Mouse (Mus musculus) intestine, postnatal 0 days (tissue): ENCODE measurements around the gene Ncln. TPM values are rescaled to one million over a fixed set of nuclear protein-coding genes. Genes with fewer than 3 reads are reported as not detected.
"Not testable (repeated sequence)": the region's sequence is repeated elsewhere in the genome, so short reads cannot be mapped to it uniquely, and the experiment has no call there.

Experiments used
- ATAC-seq: fragments of 200-750 bp; cut with Nextera tagmentation; 2 replicates; pipeline ENCODE4 v1.8.0; 2017; ENCODE audit warnings: mild to moderate bottlenecking, moderate TSS enrichment, moderate library complexity
- H3K27ac ChIP-seq: fragments of 300-500 bp; sonication (generic); 2 replicates; pipeline ENCODE4 v1.5.1; 2014; ENCODE audit warnings: mild to moderate bottlenecking, low read depth, low read length, moderate library complexity
- H3K27me3 ChIP-seq: fragments of 300-500 bp; sonication (generic); replicated peaks from 2 replicates; pipeline ENCODE4 v1.6.1; 2014; ENCODE audit warnings: low read length, mixed read lengths; ENCODE audit not compliant: control insufficient read depth, insufficient read depth
- H3K36me3 ChIP-seq: fragments of 300-500 bp; sonication (generic); 2 replicates; pipeline ENCODE4 v1.6.1; 2014; ENCODE audit warnings: mild to moderate bottlenecking, moderate library complexity; ENCODE audit not compliant: control insufficient read depth, insufficient read depth
- H3K4me1 ChIP-seq: fragments of 300-500 bp; sonication (generic); replicated peaks from 2 replicates; pipeline ENCODE4 v1.6.1; 2014; ENCODE audit warnings: antibody characterized with exemption, low read length, mixed read lengths; ENCODE audit not compliant: control insufficient read depth, insufficient read depth
- H3K4me2 ChIP-seq: fragments of 300-500 bp; sonication (generic); replicated peaks from 2 replicates; pipeline ENCODE4 v1.6.1; 2014; ENCODE audit warnings: low read depth, mild to moderate bottlenecking, moderate library complexity
- H3K4me3 ChIP-seq: fragments of 300-500 bp; sonication (generic); 2 replicates; pipeline ENCODE4 v1.5.1; 2014; ENCODE audit warnings: low read depth, low read length
- H3K9ac ChIP-seq: fragments of 300-500 bp; sonication (generic); 2 replicates; pipeline ENCODE4 v1.6.1; 2014; ENCODE audit warnings: mild to moderate bottlenecking, low read depth, low read length
- H3K9me3 ChIP-seq: fragments of 300-500 bp; sonication (generic); 2 replicates; pipeline ENCODE4 v1.6.1; 2016; ENCODE audit warnings: mixed run types; ENCODE audit not compliant: control insufficient read depth
- CTCF ChIP-seq: sonication (generic); IDR thresholded peaks from 2 replicates; pipeline ENCODE4 v1.5.1; 2016; ENCODE audit warnings: low read depth, mild to moderate bottlenecking, control low read depth, antibody characterized with exemption, moderate library complexity
- WGBS: fragments of 180-500 bp; shearing (Covaris S2); extraction: QIAGEN DNeasy Blood & Tissue Kit; methylation state at CpG from one replicate; pipeline ENCODE4 v1.1.7; 2014; 5-methylcytosine and 5-hydroxymethylcytosine counted together
- microRNA-seq: library from miRNA; unstranded; fragments of <30 nt; microRNA quantifications from one replicate; pipeline ENCODE4, GENCODE M21; 2016
- polyA plus RNA-seq: library from polyadenylated mRNA; unstranded; fragments of >200 nt; fragmentation: Nextera tagmentation; extraction: Ambion mirVana; gene quantifications from 2 replicates; pipeline ENCODE4 v1.2.1, GENCODE M21; 2015

The Ncln gene
- polyA plus RNA-seq, 1 experiment from 2014 or later, result 58.6 TPM

- no peak overlapping the region for H3K9ac ChIP-seq
- H3K36me3 ChIP-seq, result no peaks in the 10 kb centered on the region; the same call in 1 of the 2 replicates
- 50% methylated on average over 6 of the region's 6 CpGs for WGBS
- H3K27ac ChIP-seq, result no peak overlapping the region
- H3K9me3 ChIP-seq, result no peaks in the 10 kb centered on the region
- H3K4me2 ChIP-seq, result no peak overlapping the region
- H3K4me1 ChIP-seq, result no peaks in the 10 kb centered on the region
- TF ChIP-seq CTCF, result no peak
- peaks cover 59% of the 10 kb centered on the region for H3K27me3 ChIP-seq
- no peak for ATAC-seq
- no peak overlapping the region for H3K4me3 ChIP-seq
Measured at GRCm38 (mm10) chr10:81451365-81451745, 44.8 kb downstream of the Ncln start.

GRCm38 (mm10) chr10:81450641-81451364 lies 45.4 kb downstream of the Ncln start:
- no peak overlapping the region for H3K9ac ChIP-seq

GRCm38 (mm10) chr10:81450140-81450539 lies 46.1 kb downstream of the Ncln start:
- no peaks in the 10 kb centered on the region; the same call in 1 of the 2 replicates for H3K36me3 ChIP-seq
- H3K27ac ChIP-seq, result no peak overlapping the region
- peak; percentile 89 for ATAC-seq
- no peak overlapping the region for H3K9ac ChIP-seq
- peaks cover 47% of the 10 kb centered on the region for H3K27me3 ChIP-seq
- H3K9me3 ChIP-seq, result no peaks in the 10 kb centered on the region
- H3K4me1 ChIP-seq, result no peaks in the 10 kb centered on the region
- TF ChIP-seq CTCF, result peak; percentile 98
- H3K4me2 ChIP-seq, result no peak overlapping the region
- H3K4me3 ChIP-seq, result no peak overlapping the region
- WGBS, result 0% methylated on average over 7 of the region's 7 CpGs

More at GRCm38 (mm10) chr10:81450641-81451364, 45.4 kb downstream of the Ncln start:
- Histone ChIP-seq H3K27ac (no peak overlapping the region), H3K4me1 (no peaks in the 10 kb centered on the region), H3K4me3 (no peak overlapping the region), H3K4me2 (no peak overlapping the region), H3K9me3 (no peaks in the 10 kb centered on the region), H3K36me3 (no peaks in the 10 kb centered on the region; the same call in 1 of the 2 replicates), H3K27me3 (peaks cover 53% of the 10 kb centered on the region)
- whole genome bisulfite sequencing, result 57% methylated on average over 9 of the region's 9 CpGs
- no peak; the same call in 1 of the 2 replicates for ATAC-seq
- TF ChIP-seq CTCF, result no peak

- H3K9ac ChIP-seq, H3K9me3 ChIP-seq, H3K27ac ChIP-seq, H3K36me3 ChIP-seq, H3K4me1 ChIP-seq, H3K27me3 ChIP-seq, H3K4me2 ChIP-seq, ATAC-seq, H3K4me3 ChIP-seq: not testable (repeated sequence)
- TF ChIP-seq CTCF, result peak; percentile 44
- 25% methylated on average over 2 of the region's 2 CpGs for WGBS
Measured at GRCm38 (mm10) chr10:81445516-81445915, 50.7 kb downstream of the Ncln start.

GRCm38 (mm10) chr10:81441019-81441418 lies 55.2 kb downstream of the Ncln start:
- Histone ChIP-seq H3K9ac (no peak overlapping the region), H3K27ac (no peak overlapping the region), H3K9me3 (no peaks in the 10 kb centered on the region), H3K4me3 (no peak overlapping the region), H3K27me3 (no peaks in the 10 kb centered on the region), H3K4me2 (no peak overlapping the region), H3K4me1 (no peaks in the 10 kb centered on the region), H3K36me3 (no peaks in the 10 kb centered on the region)
- TF ChIP-seq CTCF, result peak; percentile 62
- ATAC-seq, result no peak

Small RNA genes within 50 kb of the gene (microRNA-seq; reads per million reads assigned to microRNA genes)
- not detected for gene Gm25595

Other genes starting within 250 kb of the Ncln start
- 0.66 and 1.2 TPM in 2 replicates for gene Matk, start 243.5 kb downstream of the Ncln start, polyA plus RNA-seq
- gene Mrpl54, start 229.5 kb downstream of the Ncln start, polyA plus RNA-seq, result 268 and 287 TPM in 2 replicates
- gene Apba3, start 229.4 kb downstream of the Ncln start, polyA plus RNA-seq, result 75.2 and 75.4 TPM in 2 replicates
- 43.2 and 43.4 TPM in 2 replicates for gene Tjp3, start 204.8 kb downstream of the Ncln start, polyA plus RNA-seq
- 27.2 and 27.6 TPM in 2 replicates for gene Pip5k1c, start 203.4 kb downstream of the Ncln start, polyA plus RNA-seq
- 14.7 and 15.0 TPM in 2 replicates for gene Cactin, start 175.3 kb downstream of the Ncln start, polyA plus RNA-seq
- gene Tbxa2r, start 167.7 kb downstream of the Ncln start, polyA plus RNA-seq, result 9.8 and 10.7 TPM in 2 replicates
- 0.04 and 0.08 TPM in 2 replicates for gene Gipc3, start 153.1 kb downstream of the Ncln start, polyA plus RNA-seq
- gene Hmg20b, start 145.9 kb downstream of the Ncln start, polyA plus RNA-seq, result 99.8 and 111 TPM in 2 replicates
- 29.6 and 32.8 TPM in 2 replicates for gene Mfsd12, start 138.9 kb downstream of the Ncln start, polyA plus RNA-seq
- gene 4930404N11Rik, start 130.6 kb downstream of the Ncln start, polyA plus RNA-seq, result 0.85 and 1.5 TPM in 2 replicates
- 40.8 and 45.2 TPM in 2 replicates for gene Fzr1, start 117.9 kb downstream of the Ncln start, polyA plus RNA-seq
- gene Dohh, start 112.0 kb downstream of the Ncln start, polyA plus RNA-seq, result 54.0 and 59.4 TPM in 2 replicates
- gene Gm48551, start 111.9 kb downstream of the Ncln start, polyA plus RNA-seq, result 0.76 and 1.1 TPM in 2 replicates
- gene Gm48552, start 107.4 kb downstream of the Ncln start, polyA plus RNA-seq, result 0.31 TPM in 1 of 2 replicates, not detected in the other
- gene Smim24, start 103.3 kb downstream of the Ncln start, polyA plus RNA-seq, result 1,233 and 1,333 TPM in 2 replicates
- gene Nfic, start 40.8 kb downstream of the Ncln start, polyA plus RNA-seq, result 29.2 and 35.1 TPM in 2 replicates
- gene Celf5, start 13.7 kb downstream of the Ncln start, polyA plus RNA-seq, result 0.76 and 1.0 TPM in 2 replicates
- gene S1pr4, start 3.7 kb upstream of the Ncln start, polyA plus RNA-seq, result 0.50 and 0.74 TPM in 2 replicates
- gene Gna15, start 27.8 kb upstream of the Ncln start, polyA plus RNA-seq, result 0.64 and 0.78 TPM in 2 replicates
- 188 and 195 TPM in 2 replicates for gene Gna11, start 48.8 kb upstream of the Ncln start, polyA plus RNA-seq
- 528 and 536 TPM in 2 replicates for gene Aes, start 63.1 kb upstream of the Ncln start, polyA plus RNA-seq
- 3.0 and 5.2 TPM in 2 replicates for gene Tle2, start 78.2 kb upstream of the Ncln start, polyA plus RNA-seq
- gene Tle6, start 104.7 kb upstream of the Ncln start, polyA plus RNA-seq, result 3.9 and 4.2 TPM in 2 replicates
- 0.18 and 0.20 TPM in 2 replicates for gene BC025920, start 109.9 kb upstream of the Ncln start, polyA plus RNA-seq
- gene Sirt6, start 131.4 kb upstream of the Ncln start, polyA plus RNA-seq, result 13.5 and 13.9 TPM in 2 replicates
- 3.5 and 4.2 TPM in 2 replicates for gene Ankrd24, start 132.1 kb upstream of the Ncln start, polyA plus RNA-seq
- 1.6 TPM in 2 replicates for gene Gm10778, start 152.7 kb upstream of the Ncln start, polyA plus RNA-seq
- gene Zfp433, start 208.4 kb upstream of the Ncln start, polyA plus RNA-seq, result 4.4 and 7.8 TPM in 2 replicates